Mouse (Mus musculus): ENCODE measurements around the gene Pagr1b.

GRCm38 (mm10) chr7:127026984-127027726 lies 10.9 kb upstream of the Pagr1b start, which contains the start of gene Maz:
- no peak for TF ChIP-seq CTCF (IDR thresholded peaks at IDR 0.05; ENCODE audit: extremely low read depth, insufficient read depth, insufficient read length, insufficient replicate concordance)
- TF ChIP-seq POLR2A (IDR thresholded peaks at IDR 0.05; ENCODE audit: low read depth, low read length) = peak; percentile 80
